Mouse (Mus musculus) erythroblast, adult 5-6 weeks (primary cell): Measurements from ENCODE around the gene Akap6. TPM values are rescaled to one million over a fixed set of nuclear protein-coding genes. Genes with fewer than 3 reads are reported as not detected.

ENCODE experiments used
- ATAC-seq: replicated peaks from 2 replicates; pipeline ENCODE4 v1.8.0; 2016; ENCODE audit warnings: moderate number of reproducible peaks, mild to moderate bottlenecking, moderate TSS enrichment, inconsistent platforms; ENCODE audit not compliant: poor library complexity, low FRiP score, severe bottlenecking
- total RNA-seq, 2 experiments: library from RNA; stranded (forward) in 1 of 2; stranded (reverse) in 1 of 2; fragments of 150-400 nt in 1 of 2; fragments of 200-764, 138-1000 nt in 1 of 2; gene quantifications; 2 replicates each; pipeline versions ENCODE4 v1.2.3 to v1.2.4; 2015 to 2017; ENCODE audit warnings: low replicate concordance in 2 of 2

Gene Akap6
- total RNA-seq, 2 experiments from 2014 or later: not detected

DNA sequence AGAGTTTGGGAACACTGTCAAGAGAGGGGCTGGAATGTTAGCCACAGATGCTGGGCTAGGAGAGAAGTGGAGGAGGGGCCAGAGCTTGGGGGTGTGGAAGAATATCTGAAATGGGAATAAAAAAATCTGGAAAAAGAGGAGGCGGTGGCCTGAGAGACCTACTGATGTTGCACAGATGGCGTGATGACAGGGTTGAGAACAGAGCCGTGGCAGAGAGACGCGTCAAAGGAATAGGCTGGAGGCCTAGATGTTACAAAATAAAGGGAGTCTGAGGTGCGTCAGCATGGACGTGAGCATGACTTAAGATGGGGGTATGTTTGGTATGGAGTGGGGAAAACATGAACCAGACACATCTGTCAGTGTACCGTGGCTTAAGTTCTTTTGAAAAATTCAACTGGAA, 180.1 kb downstream of the Akap6 start:
- ATAC-seq: no peak

DNA sequence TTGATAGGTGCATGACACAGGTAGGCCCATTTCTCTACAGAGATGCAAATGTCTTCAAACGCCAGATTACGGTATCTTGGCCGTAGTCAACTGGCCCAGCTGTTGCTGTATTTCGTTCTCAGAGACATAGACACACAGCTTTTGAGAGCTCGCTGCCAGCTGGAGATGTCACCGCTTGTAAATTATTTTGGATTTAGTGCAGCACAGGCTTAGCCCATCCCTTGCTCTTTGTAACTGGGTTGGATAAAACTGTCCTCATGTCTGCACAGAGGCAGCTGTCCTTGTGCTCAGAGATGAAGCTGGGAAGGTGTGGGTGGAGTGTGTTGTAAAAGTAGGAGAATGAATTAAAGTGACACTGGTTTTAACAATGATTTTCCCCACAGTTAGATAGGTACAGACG, 193.3 kb downstream of the Akap6 start:
- no peak for ATAC-seq

DNA sequence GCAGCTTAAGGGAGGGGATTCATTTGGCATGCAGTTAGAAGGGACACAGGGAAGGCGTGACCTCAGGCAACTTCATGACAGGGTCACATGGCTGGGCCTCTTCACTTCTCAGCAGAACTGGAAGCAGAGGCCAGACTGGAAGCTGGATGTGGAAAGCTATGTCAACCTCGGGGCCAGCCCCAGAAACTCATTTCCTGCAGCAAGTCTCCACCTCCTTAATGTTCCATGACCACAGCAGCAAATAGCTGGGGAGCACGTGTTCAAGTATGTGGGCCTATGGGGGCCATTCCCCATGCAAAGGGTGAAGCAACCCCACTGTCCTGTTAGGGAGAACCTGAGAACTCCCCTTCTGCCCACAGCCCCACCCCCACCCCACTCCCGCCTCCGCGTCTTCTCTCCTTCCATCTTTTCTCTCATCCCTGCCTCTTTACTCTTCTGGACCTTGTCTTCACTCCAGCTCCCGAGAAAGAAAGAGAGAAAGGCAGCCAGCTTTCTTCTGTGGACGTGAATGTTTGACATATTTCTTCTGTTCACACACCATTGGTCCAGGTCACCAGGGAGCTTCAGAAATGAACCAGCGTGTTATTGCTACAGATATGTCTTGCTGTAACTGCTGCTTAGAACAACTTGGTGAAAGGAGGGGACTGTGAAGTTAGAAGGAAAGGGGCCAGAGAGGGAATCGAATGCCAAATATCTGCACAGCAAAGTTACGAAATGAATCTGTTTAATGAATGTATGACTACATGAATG, 194.6 kb downstream of the Akap6 start:
- ATAC-seq: no peak

DNA sequence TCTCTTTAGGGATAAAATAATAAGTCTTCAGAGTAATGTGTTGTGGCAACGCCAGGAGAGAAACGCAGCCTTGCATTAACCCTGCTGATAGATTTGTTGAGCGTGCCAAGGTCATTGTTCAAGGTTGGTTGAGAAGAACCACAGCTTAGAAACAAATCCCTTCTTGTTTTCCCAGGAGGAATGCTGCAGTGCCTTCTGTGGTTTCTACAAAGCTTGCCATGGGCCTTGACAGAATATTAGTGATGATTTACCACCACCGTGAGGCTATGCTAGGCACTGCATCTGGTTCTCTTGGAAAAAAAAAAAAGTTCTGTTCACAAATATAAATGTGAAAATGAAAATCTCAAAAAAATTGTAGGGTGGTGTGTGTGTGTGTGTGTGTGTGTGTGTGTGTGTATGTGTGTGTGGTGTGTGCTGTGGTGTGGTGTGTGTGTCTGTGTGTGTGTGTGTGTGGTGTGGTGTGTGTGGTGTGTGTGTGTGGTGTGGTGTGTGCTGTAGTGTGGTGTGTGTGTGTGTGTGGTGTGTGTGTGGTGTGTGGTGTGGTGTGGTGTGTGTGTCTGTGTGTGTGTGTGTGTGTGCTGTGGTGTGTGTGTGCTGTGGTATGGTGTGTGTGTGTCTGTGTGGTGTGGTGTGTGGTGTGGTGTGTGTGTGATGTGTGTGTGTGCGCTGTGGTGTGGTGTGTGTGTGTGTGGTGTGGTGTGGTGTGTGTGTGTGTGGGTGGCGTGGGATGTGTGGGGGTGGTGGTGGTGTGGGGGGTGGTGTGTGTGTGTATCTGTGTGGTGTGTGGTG, 196.7 kb downstream of the Akap6 start:
- ATAC-seq: no peak

DNA sequence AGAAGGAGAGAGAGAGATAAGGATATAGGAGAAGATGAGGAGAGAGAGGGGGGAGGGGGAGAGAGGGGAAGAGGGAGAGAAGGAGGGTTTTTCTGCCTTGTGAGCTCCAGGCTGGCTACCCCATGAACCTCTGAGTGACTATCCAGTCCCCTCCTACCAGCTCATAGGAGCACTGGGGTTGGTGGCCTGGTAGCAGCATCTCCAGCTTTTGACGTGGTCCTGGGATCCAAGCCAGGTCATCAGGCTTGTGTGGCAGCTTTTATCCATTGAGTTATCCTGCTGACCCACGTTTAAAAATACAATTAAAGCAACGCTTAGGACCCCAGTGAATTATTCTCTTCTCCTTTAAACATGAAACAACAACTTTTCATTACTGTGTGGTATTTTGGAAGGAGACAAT, 197.6 kb downstream of the Akap6 start:
- no peak for ATAC-seq

DNA sequence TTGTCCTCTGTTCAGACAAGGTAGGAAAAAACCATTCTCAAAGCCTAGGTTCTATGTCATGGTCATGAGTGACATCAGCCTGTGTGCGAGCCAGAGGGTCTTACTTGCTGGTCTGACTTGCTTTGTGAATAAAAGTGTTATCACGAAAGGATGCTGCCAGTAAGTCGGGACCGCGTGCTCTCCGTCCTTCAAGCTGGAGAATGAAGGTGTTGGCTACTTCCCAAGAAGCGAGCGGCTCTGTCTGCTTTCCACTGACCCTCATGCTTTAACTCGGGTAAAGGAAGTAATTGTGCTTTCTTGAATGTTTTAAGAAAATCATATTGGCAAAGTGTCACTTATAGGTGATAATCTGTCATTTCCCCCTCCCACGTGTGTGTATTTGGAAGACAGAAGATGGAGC, 198.9 kb downstream of the Akap6 start:
- ATAC-seq: no peak

DNA sequence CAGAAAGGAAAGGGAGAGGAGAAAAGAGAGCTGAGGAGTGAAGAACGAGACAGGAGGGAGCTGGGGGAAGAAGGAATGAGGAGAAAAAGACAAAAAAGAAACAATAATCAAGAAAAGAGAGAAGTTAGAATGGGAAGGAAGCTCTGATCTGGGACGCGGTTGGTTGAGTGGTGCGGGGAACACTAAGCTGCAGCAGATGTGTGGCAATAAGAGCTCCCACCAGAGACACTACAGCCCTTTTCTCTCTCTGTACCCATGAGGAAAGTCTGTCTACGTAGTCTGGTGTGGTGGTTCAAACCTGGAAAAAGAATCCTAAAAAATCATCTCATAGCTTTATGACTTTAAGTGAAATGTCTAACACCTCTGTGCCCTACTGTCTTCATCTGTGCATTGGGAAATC, 204.9 kb downstream of the Akap6 start:
- no peak for ATAC-seq

DNA sequence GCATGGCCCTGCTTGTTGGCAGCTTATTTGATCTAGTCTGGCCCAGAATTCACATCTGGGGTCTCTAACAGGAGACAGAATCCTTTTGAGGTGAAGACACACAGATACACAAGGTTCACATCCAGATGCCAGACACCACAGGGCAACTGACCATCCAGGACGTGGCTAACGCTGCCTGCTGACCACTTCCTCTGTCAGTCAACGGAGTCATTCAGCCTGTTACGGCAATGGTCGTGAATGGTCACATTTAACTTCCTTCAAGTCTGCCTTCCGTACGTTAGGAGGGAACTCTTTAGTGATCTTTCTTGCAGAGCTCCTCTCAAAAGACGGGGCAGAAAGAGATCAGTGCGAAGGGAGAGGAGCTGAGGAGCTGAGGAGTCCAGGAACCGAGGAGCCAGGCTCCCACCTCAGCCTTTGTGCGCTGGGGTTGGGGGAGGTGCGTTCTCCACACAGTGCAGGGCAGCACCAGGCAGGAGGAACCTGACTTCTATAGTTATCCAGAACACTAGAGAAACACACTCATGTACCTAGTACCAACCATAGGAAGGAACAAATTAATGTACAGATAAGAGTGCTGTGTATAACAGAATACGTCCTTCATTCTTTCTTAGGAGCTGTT, 209.4 kb downstream of the Akap6 start:
- ATAC-seq: no peak

DNA sequence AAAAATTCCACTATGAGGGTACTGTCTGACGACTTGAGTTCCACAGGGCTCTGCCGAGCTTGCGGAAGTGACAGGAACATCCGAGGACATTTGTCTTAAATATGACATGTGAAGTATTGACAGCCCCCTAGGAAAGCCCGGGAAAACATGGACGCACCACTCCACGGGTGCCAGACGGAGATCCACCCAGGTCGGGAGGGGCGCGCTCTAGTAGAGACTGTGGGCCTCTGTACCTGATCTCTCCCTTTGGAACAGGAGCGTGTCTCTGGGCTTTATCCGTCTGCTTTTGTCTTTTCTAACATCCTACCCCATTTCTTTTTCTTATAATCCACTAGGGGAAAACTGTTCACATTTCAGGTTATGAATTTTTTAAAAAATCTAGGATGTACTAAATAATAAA, 211.2 kb downstream of the Akap6 start:
- ATAC-seq: no peak

DNA sequence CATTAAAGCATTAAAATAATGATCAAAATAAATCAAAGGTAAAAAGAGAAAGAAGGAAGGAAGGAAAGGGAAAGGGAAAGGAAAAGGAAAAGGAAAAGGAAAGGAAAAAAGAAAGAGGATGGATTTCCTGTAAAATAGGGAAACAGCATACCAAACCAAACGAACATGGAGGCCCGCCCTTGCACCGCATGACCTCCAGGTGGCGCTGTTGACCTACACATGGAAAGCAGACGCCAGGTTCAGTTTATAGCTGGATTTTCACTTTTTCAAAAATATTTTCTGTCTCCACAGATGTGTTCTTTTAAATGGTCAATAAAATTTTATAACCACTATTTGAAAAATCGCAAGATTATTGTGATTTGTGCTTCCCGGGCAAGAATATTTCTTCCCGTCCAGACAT, 211.6 kb downstream of the Akap6 start:
- ATAC-seq: no peak

DNA sequence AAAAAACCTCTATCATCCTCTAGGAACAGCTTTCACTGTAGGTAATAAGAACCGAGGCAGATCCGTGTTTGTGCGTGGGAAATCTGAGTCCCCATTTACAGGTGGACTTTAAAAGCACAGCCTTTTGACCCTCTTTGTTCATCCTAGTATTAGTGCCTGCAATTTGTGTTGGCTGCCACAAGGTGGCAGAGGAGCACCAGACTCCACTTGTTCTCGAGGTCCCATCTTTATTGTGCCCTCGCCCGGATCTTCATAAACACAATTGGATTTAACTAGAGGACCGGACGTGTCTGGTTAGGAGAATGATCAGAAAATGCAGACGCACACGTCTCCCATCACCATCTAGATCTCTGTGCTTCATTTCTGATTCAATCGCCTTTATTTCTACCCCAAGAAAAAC, 219.8 kb downstream of the Akap6 start:
- no peak for ATAC-seq

DNA sequence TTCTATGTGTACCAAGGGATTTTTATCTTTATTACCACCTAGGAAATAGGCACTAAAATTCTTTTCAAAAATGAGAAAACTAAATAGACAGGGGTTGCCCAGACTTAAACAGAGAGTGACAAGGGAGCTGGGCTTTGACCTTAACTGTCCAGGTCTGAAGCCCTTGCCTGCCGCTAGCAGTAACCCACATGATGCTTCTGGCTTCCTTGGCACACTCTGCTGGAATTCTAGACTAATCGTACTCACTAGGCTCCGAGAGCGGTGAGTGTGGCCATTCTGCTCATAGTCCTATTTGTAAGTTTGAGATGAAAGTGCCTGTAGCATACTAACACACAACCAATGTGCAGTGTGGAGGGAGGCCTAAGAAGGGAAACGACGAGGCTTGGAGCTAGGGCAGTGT, 223.3 kb downstream of the Akap6 start:
- no peak for ATAC-seq

DNA sequence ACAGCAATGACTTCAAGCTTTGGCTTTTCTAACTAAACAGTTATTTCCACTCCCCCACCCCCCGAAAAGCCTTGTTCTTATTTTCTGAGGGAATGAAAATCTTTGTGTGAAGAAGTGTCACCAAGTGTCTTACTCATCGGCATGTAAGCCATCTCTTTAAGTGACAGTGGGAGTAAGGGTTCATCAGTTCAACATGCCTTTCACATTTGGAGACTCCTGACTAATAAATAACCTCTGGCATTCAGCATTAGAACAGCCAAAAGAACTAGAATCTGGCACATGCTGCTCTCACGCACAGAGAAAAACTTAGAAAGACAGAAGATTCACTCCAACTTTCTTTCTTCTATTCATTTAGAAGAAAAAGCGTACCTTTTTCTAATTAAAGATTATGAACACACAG, 226.3 kb downstream of the Akap6 start:
- ATAC-seq: no peak

DNA sequence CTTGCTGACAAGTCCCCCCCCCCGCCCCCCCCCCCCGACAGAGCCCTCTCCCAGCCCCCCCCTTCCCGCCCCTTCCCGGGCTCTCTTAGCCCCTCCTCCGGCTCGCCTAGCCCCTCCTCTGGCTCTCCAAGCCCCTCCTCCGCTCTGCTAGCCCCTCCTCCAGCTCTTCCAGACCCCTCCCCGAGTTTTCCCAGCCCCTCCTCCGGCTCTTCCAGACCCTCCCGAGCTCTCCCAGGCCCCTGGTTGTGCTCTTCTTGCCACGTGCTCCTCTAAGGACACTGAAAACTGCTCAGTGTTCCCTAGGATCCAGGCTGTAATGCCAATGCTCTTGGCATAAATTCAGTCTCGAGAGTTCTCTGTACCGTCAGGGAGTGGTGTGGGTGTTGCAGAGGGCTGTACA, 234.6 kb downstream of the Akap6 start:
- no peak for ATAC-seq

DNA sequence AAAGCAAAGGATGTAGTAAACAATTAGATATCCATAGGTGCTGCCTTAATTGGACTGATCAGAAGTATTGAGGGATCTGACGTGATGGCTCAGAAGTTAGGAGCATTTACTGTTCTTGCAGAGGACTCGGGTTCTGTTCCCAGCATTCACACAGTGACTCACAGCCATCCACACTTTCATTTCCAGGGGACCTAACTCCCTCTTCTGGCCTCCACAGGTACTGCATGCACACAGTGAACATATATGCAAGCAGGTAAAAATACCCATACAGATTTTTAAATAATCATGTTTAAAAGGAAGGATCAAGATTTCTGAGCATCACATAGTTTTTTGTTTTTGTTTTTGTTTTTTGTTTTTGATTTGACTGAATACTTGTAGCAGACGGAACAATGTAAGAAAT, 235.8 kb downstream of the Akap6 start:
- no peak for ATAC-seq

DNA sequence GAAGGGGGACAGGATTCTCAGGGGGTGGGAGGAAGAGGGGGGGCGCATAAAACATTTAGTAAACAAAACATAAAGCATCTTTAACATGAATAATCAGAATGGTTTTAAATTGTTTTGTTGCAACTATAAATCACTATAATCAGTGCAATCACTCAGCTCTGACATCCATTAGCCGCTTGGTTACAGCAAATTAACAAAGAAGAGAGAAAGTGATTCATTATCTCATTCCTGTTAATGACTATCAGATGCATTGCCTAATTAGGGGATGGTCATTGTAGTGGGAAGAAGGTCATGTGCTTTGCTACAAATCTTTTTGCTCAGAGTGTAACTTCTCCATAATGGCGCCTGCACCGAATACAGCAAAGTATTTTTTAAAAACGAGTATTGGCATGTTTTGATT, 239.6 kb downstream of the Akap6 start:
- ATAC-seq: no peak

DNA sequence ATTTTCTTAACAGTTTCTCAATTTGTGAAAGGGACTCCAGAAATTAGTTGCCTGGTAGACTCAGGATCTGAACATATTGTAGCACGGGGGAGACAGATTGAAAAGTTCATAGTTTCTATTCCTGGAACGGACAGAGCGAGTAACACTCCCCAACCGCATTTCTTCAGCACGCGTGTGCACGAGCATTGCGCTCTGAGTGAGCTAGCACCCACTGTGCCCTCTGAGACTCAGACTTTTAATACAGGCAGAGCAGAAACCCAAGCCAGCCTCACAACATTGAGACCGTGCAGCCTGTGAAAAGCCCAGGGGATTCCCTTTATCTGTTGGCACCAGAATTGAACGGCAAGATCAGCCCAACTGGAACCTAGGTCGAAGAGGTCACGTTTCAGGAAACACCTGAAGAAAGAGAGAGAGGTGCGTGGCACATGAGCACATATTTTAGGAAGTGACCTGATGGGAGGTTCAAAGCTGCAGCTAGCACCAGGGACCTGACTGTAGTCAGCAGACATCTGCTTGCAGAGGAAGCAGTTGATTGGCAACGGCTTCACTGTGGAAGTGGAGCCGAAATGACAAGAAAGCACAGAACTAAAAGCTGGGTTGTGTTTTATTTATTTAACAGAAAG, 240.3 kb downstream of the Akap6 start:
- no peak for ATAC-seq

DNA sequence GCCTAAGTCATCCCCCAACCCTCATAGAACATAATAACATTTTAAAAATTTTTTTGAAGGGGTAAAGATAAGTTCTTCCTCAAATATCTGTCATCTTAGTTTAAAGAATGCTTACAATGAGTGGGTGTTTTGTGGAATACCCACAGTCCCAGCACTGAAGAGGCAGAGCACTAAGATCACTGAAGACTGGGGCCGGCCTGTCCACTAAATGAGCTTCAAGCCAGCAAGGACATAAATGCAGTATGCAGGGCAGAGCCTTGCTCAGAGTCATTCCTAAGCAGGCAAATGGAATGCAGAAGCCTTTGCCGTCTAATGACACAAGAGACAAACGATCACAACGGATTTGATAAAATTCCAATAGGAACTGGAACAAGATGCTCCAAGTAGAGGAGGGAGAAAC, 242.8 kb downstream of the Akap6 start:
- ATAC-seq: no peak

DNA sequence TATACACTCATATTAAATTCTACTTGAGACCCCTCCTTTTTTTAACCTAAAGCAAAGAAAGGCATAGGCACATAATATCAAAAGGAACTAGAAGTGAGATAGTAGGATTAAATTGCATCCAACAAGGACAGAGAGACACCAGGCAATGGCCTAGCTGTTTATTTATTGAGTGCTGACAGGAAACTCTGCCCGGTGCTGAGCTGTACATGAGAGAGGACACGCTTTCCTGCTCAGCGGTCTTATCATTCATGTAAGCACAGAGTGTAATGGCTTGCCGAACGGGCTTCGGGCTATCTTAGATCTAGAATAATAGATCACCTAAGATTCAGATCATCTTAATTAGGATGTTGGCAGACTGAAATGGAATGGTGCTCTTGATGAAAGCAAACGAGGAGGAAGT, 245.1 kb downstream of the Akap6 start:
- ATAC-seq: no peak

DNA sequence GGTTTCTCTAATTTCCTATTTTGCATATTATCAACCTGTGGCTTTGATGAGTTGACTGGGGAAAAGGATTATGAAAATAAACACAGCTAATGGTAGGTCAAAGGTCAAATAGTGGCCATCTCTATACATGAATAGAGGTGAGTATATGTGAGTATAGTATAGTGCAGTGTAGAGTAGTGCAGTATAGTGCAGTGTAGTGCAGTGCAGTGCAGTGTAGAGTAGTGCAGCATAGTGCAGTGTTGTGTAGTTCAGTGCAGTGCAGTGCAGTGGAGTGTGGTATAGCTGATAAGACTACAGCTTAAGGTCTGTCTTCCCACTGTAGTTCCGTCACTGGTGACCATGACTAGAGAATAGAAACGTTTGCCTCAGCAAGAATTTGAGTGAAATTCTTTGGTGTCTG, 245.8 kb downstream of the Akap6 start:
- ATAC-seq: no peak

DNA sequence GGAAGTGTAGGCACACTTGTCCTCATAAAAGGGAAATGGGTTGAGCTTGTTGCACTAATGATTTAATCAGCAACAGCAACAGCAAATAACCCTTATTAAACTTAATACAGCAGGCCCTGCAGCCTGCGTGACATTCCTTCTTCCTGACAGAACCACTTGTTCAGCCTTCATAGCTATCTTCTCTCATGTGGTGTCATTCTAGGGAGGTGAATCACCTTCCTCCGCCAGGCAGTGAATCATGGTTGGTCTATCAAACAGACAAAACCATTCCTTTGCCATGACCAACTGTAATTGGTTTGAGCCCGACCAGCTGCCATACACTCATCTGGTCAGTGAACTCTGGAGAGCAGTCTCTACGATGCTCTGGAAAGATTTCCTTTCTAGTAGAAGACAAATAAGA, 251.5 kb downstream of the Akap6 start:
- no peak for ATAC-seq
